ENCODE assay signal across 1 mouse cellular context in genomic region chr6:71444756-71445155, GRCm38 (mm10).
TF ChIP-seq lines count a peak whose summit lies in the region.

No protein-coding gene starts in this region.

TF ChIP-seq in MEL, 35 proteins besides CTCF, POLR2A, EP300 and RAD21 (continued from another document):
- TF ChIP-seq NRF1 (IDR thresholded peaks at IDR 0.05; ENCODE audit: insufficient read depth, low read depth, low read length, poor library complexity, severe bottlenecking) (no peak), E2F4 (IDR thresholded peaks at IDR 0.05; ENCODE audit: borderline replicate concordance, low read depth, low read length) (no peak), MAX (IDR thresholded peaks at IDR 0.05; ENCODE audit: low read length) (no peak), CHD2 (IDR thresholded peaks at IDR 0.05; ENCODE audit: low read length) (no peak), MAZ (IDR thresholded peaks at IDR 0.05; ENCODE audit: low read depth, low read length) (no peak)
